ENCODE assay signal across 12 mouse cellular contexts in genomic region chr5:149692548-149692947, GRCm38 (mm10). TPM values are rescaled to one million over a fixed set of nuclear protein-coding genes. Genes with fewer than 3 reads are reported as not detected.
DNase-seq lines count a peak whose midpoint lies in the region; TF ChIP-seq lines count a peak whose summit lies in the region.
"Had no signal": no experiment of that assay in that cellular context is flagged by ENCODE, and none has a peak within 500 bp of the region (broad histone marks: within the 10 kb centered on the region; RNA-seq: fewer than 3 reads in every experiment).

No protein-coding gene starts in this region.

- H3K9ac ChIP-seq in MEL (ENCODE audit: control insufficient read depth, low read depth, low read length, poor library complexity, severe bottlenecking): no peak overlapping the region
- H3K9ac ChIP-seq: limb, embryonic 13.5 days had no signal

- H3K4me3 ChIP-seq in MEL (ENCODE audit: control insufficient read depth in 1 of 2, insufficient read depth in 1 of 2, low read depth in 2 of 2, low read length in 2 of 2): no peak overlapping the region
- H3K4me3 ChIP-seq: erythroblast, embryonic 14.5 days; heart, embryonic 10.5 days; limb, embryonic 13.5 days had no signal

- H3K9me3 ChIP-seq in MEL (replicated peaks; ENCODE audit: insufficient read depth, low read length): no peaks in the 10 kb centered on the region
- H3K9me3 ChIP-seq: heart, embryonic 10.5 days had no signal

- no peaks in the 10 kb centered on the region for H3K27me3 ChIP-seq in MEL (ENCODE audit: control insufficient read depth in 1 of 2, insufficient read depth in 2 of 2, low read length in 2 of 2)
- H3K27me3 ChIP-seq: limb, embryonic 13.5 days had no signal

- intact Hi-C loops in left cerebral cortex, postnatal 36 days (cut with DNase I): no loop called here
- intact Hi-C loops in heart, postnatal 36 days (cut with DNase I): no loop called here

- H3K4me1 ChIP-seq in MEL (ENCODE audit: control insufficient read depth in 1 of 2, insufficient read depth in 2 of 2, low read length in 2 of 2): peaks cover 7 to 13% of the 10 kb centered on the region in 2 experiments

- no peak overlapping the region for H3K27ac ChIP-seq in MEL (ENCODE audit: control insufficient read depth, low read depth, low read length)
- H3K27ac ChIP-seq: heart, embryonic 10.5 days; limb, embryonic 13.5 days had no signal

- TF ChIP-seq EP300 in MEL (IDR thresholded peaks at IDR 0.05; ENCODE audit: low read depth in 1 of 2, low read length in 2 of 2): no peak

- H3K79me2 ChIP-seq in MEL (ENCODE audit: control insufficient read depth, insufficient read depth, low read length, poor library complexity): no peaks in the 10 kb centered on the region

- no peak for TF ChIP-seq RAD21 in MEL (IDR thresholded peaks at IDR 0.05; ENCODE audit: low read depth, low read length)

- H3K36me3 ChIP-seq in MEL (ENCODE audit: control insufficient read depth in 1 of 2, insufficient read depth in 2 of 2, low read length in 2 of 2): peaks cover 0 to 9% of the 10 kb centered on the region in 2 experiments; a peak in 2 of 4 replicates

- peak; percentile 16 to 70 (median 52); a peak in 4 of 6 replicates for TF ChIP-seq CTCF in MEL (IDR thresholded peaks at IDR 0.05 in 2 of 3, conservative IDR thresholded peaks at IDR 0.05 in 1 of 3; ENCODE audit: control insufficient read depth in 1 of 3, insufficient read depth in 1 of 3, low read depth in 2 of 3, low read length in 3 of 3, poor library complexity in 1 of 3, severe bottlenecking in 1 of 3)

- DNase-seq in kidney, postnatal 4 days: peak; percentile 50 to 58
- no peak for DNase-seq in kidney, adult 9 months
- peak; percentile 81 for DNase-seq in A20 (ENCODE audit: low read depth, low spot score)
- DNase-seq in MEL (ENCODE audit: low read depth, low spot score): peak; percentile 50
- peak; percentile 40 to 65 for DNase-seq in left cerebral cortex, postnatal 36 days (ENCODE audit: low spot score in 2 of 2)
- no peak for DNase-seq in heart, postnatal 36 days
- DNase-seq in thymus, postnatal 0 days (ENCODE audit: low spot score): no peak
- no peak for DNase-seq in embryo, embryonic 11 days
- DNase-seq: kidney, postnatal 14 days had no signal

- no peak for TF ChIP-seq POLR2A in MEL (IDR thresholded peaks at IDR 0.05; ENCODE audit: control insufficient read depth in 1 of 2, insufficient read depth in 1 of 2, low read depth in 1 of 2, low read length in 2 of 2, poor library complexity in 1 of 2)

TF ChIP-seq in MEL, 35 proteins besides CTCF, POLR2A, EP300 and RAD21:
- TF ChIP-seq CHD2 (IDR thresholded peaks at IDR 0.05; ENCODE audit: low read length) (no peak), NELFE (IDR thresholded peaks at IDR 0.05; ENCODE audit: low read depth, low read length) (no peak), POLR2AphosphoS5 (IDR thresholded peaks at IDR 0.05; ENCODE audit: borderline replicate concordance, low read depth, low read length) (no peak), BHLHE40 (IDR thresholded peaks at IDR 0.05; ENCODE audit: borderline replicate concordance, low read depth, low read length) (no peak), SIN3A (IDR thresholded peaks at IDR 0.05; ENCODE audit: low read length) (no peak), MYC (IDR thresholded peaks at IDR 0.05; ENCODE audit: low read depth, low read length) (no peak), JUND (IDR thresholded peaks at IDR 0.05; ENCODE audit: low read depth, low read length) (no peak), MAZ (IDR thresholded peaks at IDR 0.05; ENCODE audit: low read depth, low read length) (no peak), HCFC1 (IDR thresholded peaks at IDR 0.05; ENCODE audit: low read depth, low read length) (no peak), ZNF384 (IDR thresholded peaks at IDR 0.05; ENCODE audit: low read depth, low read length) (no peak), MXI1 (IDR thresholded peaks at IDR 0.05; ENCODE audit: low read depth, low read length) (no peak), GATA1 (IDR thresholded peaks at IDR 0.05; ENCODE audit: low read depth, low read length) (peak; percentile 50), MAFK (IDR thresholded peaks at IDR 0.05; ENCODE audit: borderline replicate concordance, low read depth, low read length) (no peak), SMC3 (IDR thresholded peaks at IDR 0.05; ENCODE audit: low read depth, low read length) (no peak), TBP (IDR thresholded peaks at IDR 0.05; ENCODE audit: low read depth, low read length) (0 out of 2 replicates have a peak, but pooled peaks have one; percentile 20), CHD1 (IDR thresholded peaks at IDR 0.05; ENCODE audit: low read depth, low read length) (no peak), USF1 (IDR thresholded peaks at IDR 0.05; ENCODE audit: low read depth, low read length) (no peak), MYB (IDR thresholded peaks at IDR 0.05; ENCODE audit: low read depth, low read length) (no peak), ELF1 (IDR thresholded peaks at IDR 0.05; ENCODE audit: low read depth, low read length) (no peak), RCOR1 (IDR thresholded peaks at IDR 0.05; ENCODE audit: low read depth, low read length) (0 out of 2 replicates have a peak, but pooled peaks have one; percentile 39), UBTF (IDR thresholded peaks at IDR 0.05; ENCODE audit: borderline replicate concordance, insufficient read depth, low read depth, low read length) (no peak), POLR2AphosphoS2 (IDR thresholded peaks at IDR 0.05; ENCODE audit: low read length) (no peak), MEF2A (IDR thresholded peaks at IDR 0.05; ENCODE audit: extremely low read depth, insufficient replicate concordance, low read depth, low read length, poor library complexity, severe bottlenecking) (no peak)

RNA-seq across cellular contexts. Expression of gene B3glct, which starts 14.5 kb away (rescaled TPM):
- 9.1 and 14.2 TPM in 2 replicates for total RNA-seq in MEL (2012; rRNA removed)
- polyA plus RNA-seq in MEL (2012; ENCODE audit: insufficient read depth in 1 of 2, insufficient read length in 2 of 2, low read depth in 1 of 2, low replicate concordance in 2 of 2, missing spikeins in 1 of 2): 10 to 100 TPM in 1 of 2 experiments, not detected in 1; 12.1 TPM
- total RNA-seq in left cerebral cortex, postnatal 36 days (2021): 10 to 100 TPM; 13.5 to 14.7 TPM
- total RNA-seq in heart, postnatal 36 days (2021): 1 to 10 TPM; 5.9 to 6.6 TPM
- polyA plus RNA-seq in thymus, postnatal 0 days (2015; fragmentation: Nextera tagmentation; extraction: Ambion mirVana): 6.2 and 7.5 TPM in 2 replicates

RNA-seq across cellular contexts. Expression of gene Hsph1, which starts 56.4 kb away (rescaled TPM):
- 170 and 176 TPM in 2 replicates for total RNA-seq in MEL (2012; rRNA removed)
- polyA plus RNA-seq in MEL (2012; ENCODE audit: insufficient read depth in 1 of 2, insufficient read length in 2 of 2, low read depth in 1 of 2, low replicate concordance in 2 of 2, missing spikeins in 1 of 2): 100 to 1,000 TPM; 300 to 388 TPM
- total RNA-seq in left cerebral cortex, postnatal 36 days (2021): 100 to 1,000 TPM; 322 to 355 TPM
- 10 to 100 TPM; 40.4 to 60.4 TPM for total RNA-seq in heart, postnatal 36 days (2021)
- 19.1 and 27.7 TPM in 2 replicates for polyA plus RNA-seq in thymus, postnatal 0 days (2015; fragmentation: Nextera tagmentation; extraction: Ambion mirVana)

Comparison
In these comparisons a context has a peak if more than half of its experiments do, and no peak if none do; other contexts are left out.
1. DNase-seq: peak in kidney, postnatal 4 days (2 of 2), A20 (single experiment), MEL (single experiment) and left cerebral cortex, postnatal 36 days (2 of 2); none in kidney, adult 9 months (single experiment), heart, postnatal 36 days (0 of 2), thymus, postnatal 0 days (single experiment) and embryo, embryonic 11 days (single experiment).